Mouse (Mus musculus) CH12.LX (cell line): ENCODE measurements at regions not wholly inside any gene's neighbourhood (a gene's known extent, or its start where the extent isn't known, plus 50 kb on each side); places are given as distances from the start of the nearest gene placed in this dataset.

Source experiments
- CTCF ChIP-seq, 2 experiments: IDR thresholded peaks in 1 of 2; conservative IDR thresholded peaks in 1 of 2; 2 replicates each; pipeline ENCODE4 v1.5.1; 2011 to 2012; ENCODE audit warnings: low read depth in 2 of 2, low read length in 2 of 2, improper control_type of control experiment in 1 of 2, inconsistent platforms in 1 of 2, mild to moderate bottlenecking in 1 of 2, moderate library complexity in 1 of 2
- ELF1 ChIP-seq: IDR thresholded peaks from 2 replicates; pipeline ENCODE4 v1.6.1; 2014; ENCODE audit warnings: low read depth, mild to moderate bottlenecking, inconsistent platforms, low read length, improper control_type of control experiment
- EP300 ChIP-seq: IDR thresholded peaks from 2 replicates; pipeline ENCODE4 v1.6.1; 2011; ENCODE audit warnings: low read length, improper control_type of control experiment
- ETS1 ChIP-seq: conservative IDR thresholded peaks from 2 replicates; pipeline ENCODE4 v1.6.1; 2012; ENCODE audit warnings: low read depth, mild to moderate bottlenecking, inconsistent platforms, low read length, improper control_type of control experiment, moderate library complexity
- POLR2A ChIP-seq: IDR thresholded peaks from 2 replicates; pipeline ENCODE4 v1.6.1; 2011; ENCODE audit warnings: low read depth, mild to moderate bottlenecking, improper control_type of control experiment, low read length
- TCF12 ChIP-seq: IDR thresholded peaks from 2 replicates; pipeline ENCODE4 v1.6.1; 2014; ENCODE audit warnings: low read depth, mild to moderate bottlenecking, inconsistent platforms, low read length, improper control_type of control experiment

- TF ChIP-seq EP300 (no peak), CTCF (conservative IDR thresholded peaks at IDR 0.05 in 1 of 2, IDR thresholded peaks at IDR 0.05 in 1 of 2; ENCODE audit: low read depth in 2 of 2, low read length in 2 of 2) (no peak), TCF12 (no peak), ELF1 (no peak), POLR2A (no peak), ETS1 (no peak)
These were observed 246.2 kb downstream of the Dnajb9 start for GRCm38 (mm10) chr12:43963973-43964372.
